Mouse (Mus musculus) intestine, embryonic 16.5 days (tissue): ENCODE results near the gene Pramef12. TPM values are rescaled to one million over a fixed set of nuclear protein-coding genes. Genes with fewer than 3 reads are reported as not detected.

ENCODE experiments used
- ATAC-seq: fragments of 200-750 bp; cut with Nextera tagmentation; 2 replicates; pipeline ENCODE4 v1.8.0; 2017; ENCODE audit warnings: moderate TSS enrichment, moderate library complexity
- H3K27ac ChIP-seq: fragments of 300-500 bp; sonication (generic); 2 replicates; pipeline ENCODE4 v1.5.1; 2014; ENCODE audit warnings: mild to moderate bottlenecking, low read length
- H3K27me3 ChIP-seq: fragments of 300-500 bp; sonication (generic); replicated peaks from 2 replicates; pipeline ENCODE4 v1.6.1; 2014; ENCODE audit warnings: low read length, control low read depth, mixed read lengths; ENCODE audit not compliant: control insufficient read depth, insufficient read depth
- H3K36me3 ChIP-seq: fragments of 300-500 bp; sonication (generic); 2 replicates; pipeline ENCODE4 v1.6.1; 2014; ENCODE audit warnings: low read length, control low read depth; ENCODE audit not compliant: control insufficient read depth, insufficient read depth
- H3K4me1 ChIP-seq: fragments of 300-500 bp; sonication (generic); 2 replicates; pipeline ENCODE4 v1.6.1; 2014; ENCODE audit warnings: low read length, control low read depth, mixed read lengths; ENCODE audit not compliant: control insufficient read depth, insufficient read depth
- H3K4me2 ChIP-seq: fragments of 300-500 bp; sonication (generic); 2 replicates; pipeline ENCODE4 v1.6.1; 2014; ENCODE audit warnings: low read depth, low read length, control low read depth
- H3K4me3 ChIP-seq: fragments of 300-500 bp; sonication (generic); 2 replicates; pipeline ENCODE4 v1.5.1; 2014; ENCODE audit warnings: mild to moderate bottlenecking, low read length
- H3K9ac ChIP-seq: fragments of 300-500 bp; sonication (generic); 2 replicates; pipeline ENCODE4 v1.6.1; 2014; ENCODE audit warnings: low read depth, low read length
- H3K9me3 ChIP-seq: fragments of 300-500 bp; sonication (generic); 2 replicates; pipeline ENCODE4 v1.6.1; 2016; ENCODE audit warnings: low read length, control low read depth; ENCODE audit not compliant: control insufficient read depth
- WGBS: fragments of 180-500 bp; shearing (Covaris S2); extraction: QIAGEN DNeasy Blood & Tissue Kit; methylation state at CpG from one replicate; pipeline ENCODE4 v1.1.7; 2014; 5-methylcytosine and 5-hydroxymethylcytosine counted together
- polyA plus RNA-seq: library from polyadenylated mRNA; unstranded; fragments of >200 nt; fragmentation: Nextera tagmentation; extraction: Ambion mirVana; gene quantifications from 2 replicates; pipeline ENCODE4 v1.2.1, GENCODE M21; 2015

Gene Pramef12
- 0.07 TPM in 1 of 2 replicates, not detected in the other for polyA plus RNA-seq

- Histone ChIP-seq H3K27ac (no peak within 1 kb of the TSS), H3K4me2 (no peak within 1 kb of the TSS), H3K4me3 (no peak within 1 kb of the TSS), H3K9me3 (no peaks in the 10 kb centered on the region), H3K9ac (no peak within 1 kb of the TSS), H3K27me3 (no peaks in the 10 kb centered on the region), H3K36me3 (no peaks in the 10 kb centered on the region), H3K4me1 (peaks cover 5% of the 10 kb centered on the region; the same call in 1 of the 2 replicates)
- WGBS, result 72% methylated on average over 9 of the region's 9 CpGs
- no peak for ATAC-seq
Observed at GRCm38 (mm10) chr4:144408290-144408689, at the start of gene Pramef12. TSS of gene Pramef12 (minus strand) at chr4:144408464.

- ATAC-seq, result no peak
- Histone ChIP-seq H3K9ac (no peak within 1 kb of the TSS), H3K27me3 (no peaks in the 10 kb centered on the region), H3K9me3 (no peaks in the 10 kb centered on the region), H3K27ac (no peak within 1 kb of the TSS), H3K4me1 (no peaks in the 10 kb centered on the region), H3K4me2 (no peak within 1 kb of the TSS), H3K36me3 (no peaks in the 10 kb centered on the region), H3K4me3 (no peak within 1 kb of the TSS)
- 77% methylated on average over 2 of the region's 2 CpGs for WGBS
Observed at GRCm38 (mm10) chr4:144453217-144453616, 45.0 kb upstream of the Pramef12 start, which contains the start of gene Gm9944. TSS of gene Gm9944 (minus strand) at chr4:144453317.

- Histone ChIP-seq H3K4me2 (no peak overlapping the region), H3K4me3 (no peak overlapping the region), H3K27me3 (no peaks in the 10 kb centered on the region), H3K9me3 (no peaks in the 10 kb centered on the region), H3K4me1 (no peaks in the 10 kb centered on the region), H3K36me3 (no peaks in the 10 kb centered on the region), H3K9ac (no peak overlapping the region), H3K27ac (no peak overlapping the region)
- no peak for ATAC-seq
- WGBS, result 81% methylated on average over 2 of the region's 2 CpGs
Observed at GRCm38 (mm10) chr4:144448546-144448945, 40.3 kb upstream of the Pramef12 start.

GRCm38 (mm10) chr4:144441582-144441981 lies 33.3 kb upstream of the Pramef12 start:
- H3K9me3 ChIP-seq, result no peaks in the 10 kb centered on the region
- H3K4me3 ChIP-seq, result no peak overlapping the region
- ATAC-seq, result no peak
- 76% methylated on average over 1 of the region's 1 CpGs for WGBS
- no peaks in the 10 kb centered on the region for H3K36me3 ChIP-seq
- H3K27ac ChIP-seq, result no peak overlapping the region
- no peak overlapping the region for H3K9ac ChIP-seq
- H3K27me3 ChIP-seq, result no peaks in the 10 kb centered on the region
- no peaks in the 10 kb centered on the region for H3K4me1 ChIP-seq
- no peak overlapping the region for H3K4me2 ChIP-seq

GRCm38 (mm10) chr4:144441095-144441494 lies 32.8 kb upstream of the Pramef12 start:
- Histone ChIP-seq H3K9ac (no peak overlapping the region), H3K4me2 (no peak overlapping the region), H3K4me3 (no peak overlapping the region), H3K4me1 (no peaks in the 10 kb centered on the region), H3K36me3 (no peaks in the 10 kb centered on the region), H3K9me3 (no peaks in the 10 kb centered on the region), H3K27me3 (no peaks in the 10 kb centered on the region), H3K27ac (no peak overlapping the region)
- 90% methylated on average over 4 of the region's 4 CpGs for WGBS
- no peak for ATAC-seq

GRCm38 (mm10) chr4:144438672-144439071 lies 30.4 kb upstream of the Pramef12 start, which contains the start of gene 1700012P22Rik:
TSS of gene 1700012P22Rik (minus strand) at chr4:144438772.
- Histone ChIP-seq H3K4me2 (no peak within 1 kb of the TSS), H3K4me1 (no peaks in the 10 kb centered on the region), H3K36me3 (no peaks in the 10 kb centered on the region), H3K9me3 (no peaks in the 10 kb centered on the region), H3K9ac (no peak within 1 kb of the TSS), H3K27ac (no peak within 1 kb of the TSS), H3K4me3 (no peak within 1 kb of the TSS), H3K27me3 (no peaks in the 10 kb centered on the region)
- no peak for ATAC-seq

- no peaks in the 10 kb centered on the region for H3K9me3 ChIP-seq
- H3K4me1 ChIP-seq, result no peaks in the 10 kb centered on the region
- H3K27ac ChIP-seq, result no peak overlapping the region
- H3K4me2 ChIP-seq, result no peak overlapping the region
- WGBS, result 85% methylated on average over 5 of the region's 5 CpGs
- no peak overlapping the region for H3K4me3 ChIP-seq
- no peaks in the 10 kb centered on the region for H3K27me3 ChIP-seq
- ATAC-seq, result no peak
- no peak overlapping the region for H3K9ac ChIP-seq
- no peaks in the 10 kb centered on the region for H3K36me3 ChIP-seq
Observed at GRCm38 (mm10) chr4:144433216-144433615, 25.0 kb upstream of the Pramef12 start.

- no peaks in the 10 kb centered on the region for H3K4me1 ChIP-seq
Observed at GRCm38 (mm10) chr4:144430723-144431122, 22.5 kb upstream of the Pramef12 start.

GRCm38 (mm10) chr4:144428868-144429267 lies 20.6 kb upstream of the Pramef12 start:
- Histone ChIP-seq H3K9ac (no peak overlapping the region), H3K27me3 (no peaks in the 10 kb centered on the region), H3K4me3 (no peak overlapping the region), H3K36me3 (no peaks in the 10 kb centered on the region), H3K4me2 (no peak overlapping the region), H3K27ac (no peak overlapping the region), H3K4me1 (no peaks in the 10 kb centered on the region), H3K9me3 (no peaks in the 10 kb centered on the region)
- 23% methylated on average over 3 of the region's 3 CpGs for WGBS
- ATAC-seq, result no peak

More at GRCm38 (mm10) chr4:144430723-144431122, 22.5 kb upstream of the Pramef12 start:
- Histone ChIP-seq H3K27ac (no peak overlapping the region), H3K27me3 (no peaks in the 10 kb centered on the region), H3K36me3 (no peaks in the 10 kb centered on the region), H3K9ac (no peak overlapping the region), H3K9me3 (no peaks in the 10 kb centered on the region), H3K4me2 (no peak overlapping the region), H3K4me3 (no peak overlapping the region)
- no peak for ATAC-seq
- WGBS, result 73% methylated on average over 2 of the region's 2 CpGs

GRCm38 (mm10) chr4:144424590-144424989 lies 16.3 kb upstream of the Pramef12 start:
- Histone ChIP-seq H3K27ac (no peak overlapping the region), H3K4me3 (no peak overlapping the region), H3K4me2 (no peak overlapping the region), H3K9me3 (no peaks in the 10 kb centered on the region), H3K36me3 (no peaks in the 10 kb centered on the region), H3K27me3 (no peaks in the 10 kb centered on the region), H3K9ac (no peak overlapping the region), H3K4me1 (no peaks in the 10 kb centered on the region)
- WGBS, result 76% methylated on average over 5 of the region's 5 CpGs
- no peak for ATAC-seq
